Mouse (Mus musculus) lung, embryonic 15.5 days (tissue): ENCODE measurements around the gene Ybey. TPM values are rescaled to one million over a fixed set of nuclear protein-coding genes. Genes with fewer than 3 reads are reported as not detected.

Experiments
- ATAC-seq: fragments of 200-750 bp; cut with Nextera tagmentation; 2 replicates; pipeline ENCODE4 v1.8.0; 2017; ENCODE audit warnings: moderate number of reproducible peaks, borderline replicate concordance; ENCODE audit not compliant: low FRiP score, low TSS enrichment; ENCODE audit errors: extremely low read depth
- H3K27ac ChIP-seq: fragments of 300-500 bp; sonication (generic); 2 replicates; pipeline ENCODE4 v1.5.1; 2015; ENCODE audit warnings: moderate library complexity, mild to moderate bottlenecking, inconsistent platforms
- H3K27me3 ChIP-seq: fragments of 300-500 bp; sonication (generic); 2 replicates; pipeline ENCODE4 v1.6.1; 2015; ENCODE audit warnings: inconsistent platforms
- H3K36me3 ChIP-seq: fragments of 300-500 bp; sonication (generic); 2 replicates; pipeline ENCODE4 v1.6.1; 2015; ENCODE audit warnings: inconsistent platforms
- H3K4me1 ChIP-seq: fragments of 300-500 bp; sonication (generic); 2 replicates; pipeline ENCODE4 v1.6.1; 2015; ENCODE audit warnings: inconsistent platforms
- H3K4me2 ChIP-seq: fragments of 300-500 bp; sonication (generic); 2 replicates; pipeline ENCODE4 v1.6.1; 2015; ENCODE audit warnings: inconsistent platforms, mild to moderate bottlenecking, moderate library complexity
- H3K4me3 ChIP-seq: fragments of 300-500 bp; sonication (generic); 2 replicates; pipeline ENCODE4 v1.5.1; 2015; ENCODE audit warnings: mild to moderate bottlenecking, inconsistent platforms
- H3K9ac ChIP-seq: fragments of 300-500 bp; sonication (generic); 2 replicates; pipeline ENCODE4 v1.6.1; 2015; ENCODE audit warnings: inconsistent platforms
- H3K9me3 ChIP-seq: fragments of 300-500 bp; sonication (generic); 2 replicates; pipeline ENCODE4 v1.6.1; 2016; ENCODE audit warnings: inconsistent platforms
- WGBS: fragments of 180-500 bp; shearing (Covaris S2); methylation state at CpG from one replicate; pipeline ENCODE4 v1.1.7; 2015; 5-methylcytosine and 5-hydroxymethylcytosine counted together
- polyA plus RNA-seq: library from polyadenylated mRNA; unstranded; fragments of >200 nt; fragmentation: Nextera tagmentation; extraction: Ambion mirVana; gene quantifications from 2 replicates; pipeline ENCODE4 v1.2.1, GENCODE M21; 2015

Ybey gene
- polyA plus RNA-seq, 1 experiment from 2014 or later = 6.6 TPM

- Histone ChIP-seq H3K4me2 (no peak overlapping the region), H3K9me3 (no peaks in the 10 kb centered on the region), H3K27ac (no peak overlapping the region), H3K9ac (no peak overlapping the region), H3K4me3 (no peak overlapping the region), H3K36me3 (peaks cover 90% of the 10 kb centered on the region), H3K4me1 (no peaks in the 10 kb centered on the region), H3K27me3 (no peaks in the 10 kb centered on the region)
- ATAC-seq = no peak
- WGBS = 83% methylated on average over 6 of the region's 6 CpGs
Measured at GRCm38 (mm10) chr10:76481480-76481879, 12.6 kb upstream of the Ybey start.

DNA sequence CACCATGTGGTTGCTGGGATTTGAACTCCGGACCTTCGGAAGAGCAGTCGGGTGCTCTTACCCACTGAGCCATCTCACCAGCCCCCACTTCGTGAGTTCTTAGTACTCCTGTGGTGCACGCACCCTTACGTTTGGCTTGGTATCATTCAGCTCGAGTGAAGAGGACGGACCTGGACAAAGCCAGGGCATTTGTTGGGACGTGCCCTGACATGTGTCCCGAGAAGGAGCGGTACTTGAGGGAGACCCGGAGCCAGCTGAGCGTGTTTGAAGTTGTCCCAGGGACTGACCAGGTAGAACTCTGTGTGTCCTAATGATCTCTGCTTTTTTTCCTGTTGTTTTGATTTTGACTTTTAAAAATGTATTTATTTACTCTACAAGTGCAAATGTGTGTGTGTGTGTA, 11.9 kb upstream of the Ybey start:
- no peak overlapping the region for H3K4me2 ChIP-seq
- H3K27ac ChIP-seq = no peak overlapping the region
- no peak overlapping the region for H3K9ac ChIP-seq
- WGBS = 88% methylated on average over 13 of the region's 13 CpGs
- peaks cover 90% of the 10 kb centered on the region for H3K36me3 ChIP-seq
- no peak for ATAC-seq
- no peak overlapping the region for H3K4me3 ChIP-seq
- no peaks in the 10 kb centered on the region for H3K4me1 ChIP-seq
- H3K27me3 ChIP-seq = no peaks in the 10 kb centered on the region
- no peaks in the 10 kb centered on the region for H3K9me3 ChIP-seq

DNA sequence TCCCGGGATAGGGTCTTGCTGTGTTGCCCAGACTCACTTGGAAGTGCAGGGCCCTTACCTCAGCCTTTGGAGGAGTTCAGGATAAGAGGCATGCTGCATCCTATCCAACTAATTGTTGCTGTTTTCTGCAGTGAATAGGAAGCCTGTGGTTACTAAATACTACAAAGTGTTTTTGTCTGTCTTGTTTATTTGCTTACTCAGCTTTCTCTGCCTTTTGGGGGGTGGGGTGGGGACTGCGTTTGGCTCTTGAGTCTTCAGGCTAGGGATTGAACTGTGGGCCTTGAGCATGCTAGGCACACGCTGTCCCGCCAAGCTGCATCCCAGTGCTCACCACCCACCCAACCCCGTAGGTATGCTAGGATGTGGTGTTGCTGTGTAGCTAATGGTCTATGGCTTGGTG, 4.8 kb upstream of the Ybey start:
- H3K9me3 ChIP-seq = no peaks in the 10 kb centered on the region
- H3K9ac ChIP-seq = no peak overlapping the region
- 90% methylated on average over 5 of the region's 5 CpGs for WGBS
- H3K27ac ChIP-seq = no peak overlapping the region
- peaks cover 62% of the 10 kb centered on the region for H3K36me3 ChIP-seq
- no peak overlapping the region for H3K4me3 ChIP-seq
- 0 out of 2 replicates have a peak, but pooled peaks cover 3% of the 10 kb centered on the region for H3K4me1 ChIP-seq
- H3K27me3 ChIP-seq = no peaks in the 10 kb centered on the region
- no peak overlapping the region for H3K4me2 ChIP-seq
- no peak for ATAC-seq

- Histone ChIP-seq H3K27ac (no peak overlapping the region), H3K4me2 (no peak overlapping the region), H3K4me1 (peaks cover 2% of the 10 kb centered on the region; the same call in 1 of the 2 replicates), H3K27me3 (no peaks in the 10 kb centered on the region), H3K36me3 (no peaks in the 10 kb centered on the region), H3K4me3 (no peak overlapping the region), H3K9me3 (no peaks in the 10 kb centered on the region), H3K9ac (no peak overlapping the region)
- ATAC-seq = no peak
- WGBS = 87% methylated on average over 6 of the region's 6 CpGs
Measured at GRCm38 (mm10) chr10:76462721-76463120, 6.2 kb downstream of the Ybey start.

GRCm38 (mm10) chr10:76462312-76462711, 6.6 kb downstream of the Ybey start:
- Histone ChIP-seq H3K4me2 (no peak overlapping the region), H3K4me1 (no peaks in the 10 kb centered on the region), H3K4me3 (no peak overlapping the region), H3K9me3 (no peaks in the 10 kb centered on the region), H3K9ac (no peak overlapping the region), H3K36me3 (no peaks in the 10 kb centered on the region), H3K27ac (no peak overlapping the region), H3K27me3 (no peaks in the 10 kb centered on the region)
- ATAC-seq = no peak
- WGBS = 91% methylated on average over 7 of the region's 7 CpGs

DNA sequence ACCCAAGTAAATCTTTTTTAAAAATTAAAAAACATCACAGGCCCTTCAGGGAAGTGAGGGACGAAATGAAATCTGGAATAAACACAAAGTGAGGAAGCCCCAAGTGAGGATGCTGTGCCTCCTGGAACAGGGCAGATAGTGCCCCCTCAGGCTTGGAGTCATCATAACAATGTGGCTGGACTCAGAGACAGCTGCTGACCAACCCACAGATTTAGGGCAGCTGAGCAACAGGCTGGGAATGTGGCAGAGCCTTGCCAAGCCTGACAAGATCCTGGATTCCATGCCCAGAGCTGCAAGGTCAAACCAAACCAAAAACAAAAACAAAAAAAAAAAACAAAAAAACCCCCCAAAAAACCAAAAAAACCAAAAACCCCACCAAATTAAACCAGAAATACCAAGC, 7.7 kb downstream of the Ybey start:
- no peaks in the 10 kb centered on the region for H3K4me1 ChIP-seq
- no peak overlapping the region for H3K27ac ChIP-seq
- H3K9ac ChIP-seq = no peak overlapping the region
- no peaks in the 10 kb centered on the region for H3K27me3 ChIP-seq
- 83% methylated on average over 1 of the region's 1 CpGs for WGBS
- H3K4me3 ChIP-seq = no peak overlapping the region
- no peak overlapping the region for H3K4me2 ChIP-seq
- H3K9me3 ChIP-seq = no peaks in the 10 kb centered on the region
- H3K36me3 ChIP-seq = no peaks in the 10 kb centered on the region
- ATAC-seq = no peak

GRCm38 (mm10) chr10:76455289-76455688, 13.6 kb downstream of the Ybey start:
- Histone ChIP-seq H3K4me3 (no peak overlapping the region), H3K4me2 (no peak overlapping the region), H3K4me1 (no peaks in the 10 kb centered on the region), H3K36me3 (no peaks in the 10 kb centered on the region), H3K27me3 (no peaks in the 10 kb centered on the region), H3K9ac (no peak overlapping the region), H3K9me3 (no peaks in the 10 kb centered on the region), H3K27ac (no peak overlapping the region)
- 48% methylated on average over 5 of the region's 5 CpGs for WGBS
- no peak for ATAC-seq

GRCm38 (mm10) chr10:76448851-76449250, 20.1 kb downstream of the Ybey start, which contains the start of gene 2610028H24Rik:
2610028H24Rik (plus strand) TSS chr10:76449081.
- no peak for ATAC-seq
- Histone ChIP-seq H3K9me3 (no peaks in the 10 kb centered on the region), H3K4me2 (no peak within 1 kb of the TSS), H3K4me1 (peaks cover 10% of the 10 kb centered on the region), H3K36me3 (no peaks in the 10 kb centered on the region), H3K4me3 (no peak within 1 kb of the TSS), H3K27ac (peak within 1 kb of the TSS; percentile 60), H3K9ac (no peak within 1 kb of the TSS), H3K27me3 (no peaks in the 10 kb centered on the region)
- 55% methylated on average over 5 of the region's 5 CpGs for WGBS

- 64% methylated on average over 15 of the region's 15 CpGs for WGBS
Measured at GRCm38 (mm10) chr10:76447406-76448229, 21.3 kb downstream of the Ybey start.

DNA sequence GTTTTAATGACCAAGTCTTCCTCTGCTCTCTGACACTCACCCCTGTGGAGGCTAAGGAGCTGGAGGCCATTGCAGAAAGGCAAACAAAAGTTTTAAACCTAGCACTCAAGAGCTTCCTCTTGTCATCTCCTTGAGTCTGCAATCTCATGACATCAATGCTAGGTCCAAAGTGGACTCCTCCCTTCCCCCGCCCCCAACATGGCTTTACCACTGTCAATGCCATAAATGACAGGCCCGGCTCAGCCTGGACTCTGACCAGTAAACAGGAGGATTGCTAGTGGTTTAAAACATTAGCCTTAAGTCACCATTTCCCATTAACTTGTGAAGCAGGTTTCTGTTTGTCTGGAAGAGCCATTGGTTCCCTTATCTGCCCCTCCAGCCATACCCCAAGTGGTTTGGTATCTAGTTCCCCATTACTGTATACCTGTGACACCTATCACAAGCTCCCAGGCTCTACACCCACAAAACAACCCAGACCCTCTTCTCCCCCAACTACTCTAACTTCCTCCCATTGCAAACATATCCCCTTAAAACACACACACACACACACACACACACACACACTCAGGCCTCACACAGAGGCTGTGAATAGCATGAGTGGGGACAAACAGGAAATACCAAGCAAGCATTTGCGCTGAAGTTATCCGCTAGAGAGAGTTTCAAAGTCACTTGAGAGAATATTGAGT, 22.8 kb downstream of the Ybey start:
- Histone ChIP-seq H3K4me3 (no peak overlapping the region), H3K9me3 (no peaks in the 10 kb centered on the region), H3K4me2 (no peak overlapping the region), H3K4me1 (peaks cover 25% of the 10 kb centered on the region), H3K27me3 (no peaks in the 10 kb centered on the region), H3K27ac (peak overlapping the region; percentile 48; the same call in 1 of the 2 replicates), H3K9ac (no peak overlapping the region), H3K36me3 (no peaks in the 10 kb centered on the region)
- WGBS = 58% methylated on average over 4 of the region's 4 CpGs
- ATAC-seq = no peak

More at GRCm38 (mm10) chr10:76447406-76448229, 21.3 kb downstream of the Ybey start:
- no peak overlapping the region for H3K4me3 ChIP-seq
- ATAC-seq = no peak
- no peaks in the 10 kb centered on the region for H3K9me3 ChIP-seq
- H3K4me2 ChIP-seq = no peak overlapping the region
- H3K4me1 ChIP-seq = peaks cover 19% of the 10 kb centered on the region
- H3K27ac ChIP-seq = peak overlapping the region; percentile 60
- H3K36me3 ChIP-seq = no peaks in the 10 kb centered on the region
- no peaks in the 10 kb centered on the region for H3K27me3 ChIP-seq
- H3K9ac ChIP-seq = no peak overlapping the region

GRCm38 (mm10) chr10:76442178-76443088, 26.5 kb downstream of the Ybey start, which contains the start of gene Pcnt:
Pcnt (minus strand) TSS chr10:76442786.
- H3K9me3 ChIP-seq = no peaks in the 10 kb centered on the region
- H3K4me3 ChIP-seq = peak within 1 kb of the TSS; percentile 91
- ATAC-seq = peak; percentile 99
- H3K27ac ChIP-seq = peak within 1 kb of the TSS; percentile 98
- peak within 1 kb of the TSS; percentile 78 for H3K4me2 ChIP-seq
- under 1% methylated on average over 78 of the region's 78 CpGs for WGBS
- peaks cover 25% of the 10 kb centered on the region for H3K36me3 ChIP-seq
- peak within 1 kb of the TSS; percentile 85 for H3K9ac ChIP-seq
- H3K27me3 ChIP-seq = no peaks in the 10 kb centered on the region
- H3K4me1 ChIP-seq = peaks cover 21% of the 10 kb centered on the region
